Mouse (Mus musculus): ENCODE data around the gene Cdk14.

- TF ChIP-seq CTCF (IDR thresholded peaks at IDR 0.05; ENCODE audit: low read depth, low read length) (no peak), EP300 (IDR thresholded peaks at IDR 0.05; ENCODE audit: insufficient read depth, low read depth, low read length) (no peak), POLR2A (IDR thresholded peaks at IDR 0.05; ENCODE audit: insufficient read depth, low read length) (no peak)
These were observed 553.2 kb downstream of the Cdk14 start for GRCm38 (mm10) chr5:4866945-4867344.
